Mouse (Mus musculus): ENCODE data around the gene Odf4. TPM values are rescaled to one million over a fixed set of nuclear protein-coding genes. Genes with fewer than 3 reads are reported as not detected.

Odf4 gene
- polyA plus RNA-seq, 1 experiment from 2014 or later: not detected

- no peak for TF ChIP-seq CTCF (IDR thresholded peaks at IDR 0.05; ENCODE audit: low read depth)
- no peak for TF ChIP-seq EP300 (optimal IDR thresholded peaks at IDR 0.05)
- Histone ChIP-seq H3K36me3 (ENCODE audit: control insufficient read depth, insufficient read depth, low read length) (peaks cover 5% of the 10 kb centered on the region; the same call in 1 of the 2 replicates), H3K27ac (replicated peaks) (no peak overlapping the region), H3K9ac (ENCODE audit: low read length) (peak overlapping the region; percentile 99), H3K4me1 (replicated peaks; ENCODE audit: control insufficient read depth, insufficient read depth) (no peaks in the 10 kb centered on the region), H3K9me3 (ENCODE audit: control insufficient read depth, low read length) (no peaks in the 10 kb centered on the region), H3K27me3 (ENCODE audit: control insufficient read depth, insufficient read depth, low read length) (no peaks in the 10 kb centered on the region), H3K4me3 (ENCODE audit: low read depth, low read length) (peak overlapping the region; percentile 93), H3K4me2 (replicated peaks; ENCODE audit: low read depth) (peak overlapping the region; percentile 64)
- ATAC-seq (ENCODE audit: low FRiP score, low TSS enrichment) (no peak), DNase-seq (ENCODE audit: low spot score) (no peak)
- WGBS: 2% methylated on average over 11 of the region's 11 CpGs
These were observed 24.5 kb downstream of the Odf4 start for GRCm38 (mm10) chr11:68902367-68902766.

- no peaks in the 10 kb centered on the region for H3K4me1 ChIP-seq (replicated peaks; ENCODE audit: control insufficient read depth, insufficient read depth)
- peak overlapping the region; percentile 93 for H3K27ac ChIP-seq (replicated peaks)
- TF ChIP-seq EP300 (optimal IDR thresholded peaks at IDR 0.05) (no peak), CTCF (IDR thresholded peaks at IDR 0.05; ENCODE audit: low read depth) (no peak)
- H3K9me3 ChIP-seq (ENCODE audit: control insufficient read depth, low read length): no peaks in the 10 kb centered on the region
- ATAC-seq (ENCODE audit: low FRiP score, low TSS enrichment) (no peak), DNase-seq (ENCODE audit: low spot score) (no peak)
- H3K9ac ChIP-seq (ENCODE audit: low read length): peak overlapping the region; percentile 99
- peak overlapping the region; percentile 64 for H3K4me2 ChIP-seq (replicated peaks; ENCODE audit: low read depth)
- H3K27me3 ChIP-seq (ENCODE audit: control insufficient read depth, insufficient read depth, low read length): no peaks in the 10 kb centered on the region
- under 1% methylated on average over 10 of the region's 10 CpGs for WGBS
- peaks cover 4% of the 10 kb centered on the region; the same call in 1 of the 2 replicates for H3K36me3 ChIP-seq (ENCODE audit: control insufficient read depth, insufficient read depth, low read length)
- peak overlapping the region; percentile 93 for H3K4me3 ChIP-seq (ENCODE audit: low read depth, low read length)
These were observed 24.9 kb downstream of the Odf4 start for GRCm38 (mm10) chr11:68902047-68902364.

GRCm38 (mm10) chr11:68901351-68902046, 25.4 kb downstream of the Odf4 start, which contains the start of gene Rpl26:
TSS of gene Rpl26 (plus strand) at chr11:68901583.
- Histone ChIP-seq H3K4me3 (ENCODE audit: low read depth, low read length) (peak within 1 kb of the TSS; percentile 93), H3K27ac (replicated peaks) (peak within 1 kb of the TSS; percentile 93), H3K36me3 (ENCODE audit: control insufficient read depth, insufficient read depth, low read length) (peaks cover 3% of the 10 kb centered on the region; the same call in 1 of the 2 replicates), H3K9me3 (ENCODE audit: control insufficient read depth, low read length) (no peaks in the 10 kb centered on the region), H3K4me2 (replicated peaks; ENCODE audit: low read depth) (peak within 1 kb of the TSS; percentile 67), H3K9ac (ENCODE audit: low read length) (peak within 1 kb of the TSS; percentile 99), H3K4me1 (replicated peaks; ENCODE audit: control insufficient read depth, insufficient read depth) (no peaks in the 10 kb centered on the region), H3K27me3 (ENCODE audit: control insufficient read depth, insufficient read depth, low read length) (no peaks in the 10 kb centered on the region)
- ATAC-seq (ENCODE audit: low FRiP score, low TSS enrichment) (peak; percentile 90), DNase-seq (ENCODE audit: low spot score) (peak; percentile 98)
- under 1% methylated on average over 52 of the region's 52 CpGs for WGBS
- TF ChIP-seq EP300 (optimal IDR thresholded peaks at IDR 0.05): peak; percentile 100
- TF ChIP-seq CTCF (IDR thresholded peaks at IDR 0.05; ENCODE audit: low read depth): peak; percentile 99

GRCm38 (mm10) chr11:68900519-68901350, 26.1 kb downstream of the Odf4 start:
- Histone ChIP-seq H3K4me2 (replicated peaks; ENCODE audit: low read depth) (peak overlapping the region; percentile 67), H3K36me3 (ENCODE audit: control insufficient read depth, insufficient read depth, low read length) (peaks cover 3% of the 10 kb centered on the region; the same call in 1 of the 2 replicates), H3K9me3 (ENCODE audit: control insufficient read depth, low read length) (no peaks in the 10 kb centered on the region), H3K27me3 (ENCODE audit: control insufficient read depth, insufficient read depth, low read length) (no peaks in the 10 kb centered on the region), H3K4me3 (ENCODE audit: low read depth, low read length) (peak overlapping the region; percentile 93), H3K4me1 (replicated peaks; ENCODE audit: control insufficient read depth, insufficient read depth) (no peaks in the 10 kb centered on the region), H3K27ac (replicated peaks) (no peak overlapping the region), H3K9ac (ENCODE audit: low read length) (peak overlapping the region; percentile 59)
- WGBS: 24% methylated on average over 31 of the region's 31 CpGs
- ATAC-seq (ENCODE audit: low FRiP score, low TSS enrichment) (no peak), DNase-seq (ENCODE audit: low spot score) (no peak)
- no peak for TF ChIP-seq EP300 (optimal IDR thresholded peaks at IDR 0.05)
- no peak for TF ChIP-seq CTCF (IDR thresholded peaks at IDR 0.05; ENCODE audit: low read depth)

GRCm38 (mm10) chr11:68899815-68900214, 27.1 kb downstream of the Odf4 start:
- 84% methylated on average over 8 of the region's 8 CpGs for WGBS
- ATAC-seq (ENCODE audit: low FRiP score, low TSS enrichment) (no peak), DNase-seq (ENCODE audit: low spot score) (no peak)
- Histone ChIP-seq H3K27me3 (ENCODE audit: control insufficient read depth, insufficient read depth, low read length) (no peaks in the 10 kb centered on the region), H3K27ac (replicated peaks) (no peak overlapping the region), H3K9ac (ENCODE audit: low read length) (no peak overlapping the region), H3K36me3 (ENCODE audit: control insufficient read depth, insufficient read depth, low read length) (peaks cover 3% of the 10 kb centered on the region; the same call in 1 of the 2 replicates), H3K4me3 (ENCODE audit: low read depth, low read length) (no peak overlapping the region), H3K4me2 (replicated peaks; ENCODE audit: low read depth) (no peak overlapping the region), H3K4me1 (replicated peaks; ENCODE audit: control insufficient read depth, insufficient read depth) (no peaks in the 10 kb centered on the region), H3K9me3 (ENCODE audit: control insufficient read depth, low read length) (no peaks in the 10 kb centered on the region)
- TF ChIP-seq CTCF (IDR thresholded peaks at IDR 0.05; ENCODE audit: low read depth): no peak
- no peak for TF ChIP-seq EP300 (optimal IDR thresholded peaks at IDR 0.05)
